Mouse (Mus musculus) spleen, adult 2 months (tissue): ENCODE results near the gene Mgp.

Experiments
- CTCF ChIP-seq: fragments of 200-500 bp; IDR thresholded peaks from 2 replicates; pipeline ENCODE4 v1.5.1; 2011; ENCODE audit warnings: mild to moderate bottlenecking, inconsistent platforms; ENCODE audit not compliant: insufficient read depth, insufficient read length, insufficient replicate concordance; ENCODE audit errors: extremely low read depth
- POLR2A ChIP-seq: fragments of 200-500 bp; IDR thresholded peaks from 2 replicates; pipeline ENCODE4 v1.6.1; 2011; ENCODE audit warnings: low read depth, low read length, inconsistent platforms

- no peak for TF ChIP-seq CTCF
- no peak for TF ChIP-seq POLR2A
These were observed 40.2 kb upstream of the Mgp start for GRCm38 (mm10) chr6:136915721-136916395.
